Mouse (Mus musculus) CD4-positive helper T cell, adult 2 months (primary cell): ENCODE measurements around the gene Wfdc1.

Experiments
- DNase-seq: peaks from one replicate; pipeline ENCODE4 v3.0.0-alpha.2; 2012; ENCODE audit warnings: low read depth, missing footprints, low spot score

The Wfdc1 gene

DNA sequence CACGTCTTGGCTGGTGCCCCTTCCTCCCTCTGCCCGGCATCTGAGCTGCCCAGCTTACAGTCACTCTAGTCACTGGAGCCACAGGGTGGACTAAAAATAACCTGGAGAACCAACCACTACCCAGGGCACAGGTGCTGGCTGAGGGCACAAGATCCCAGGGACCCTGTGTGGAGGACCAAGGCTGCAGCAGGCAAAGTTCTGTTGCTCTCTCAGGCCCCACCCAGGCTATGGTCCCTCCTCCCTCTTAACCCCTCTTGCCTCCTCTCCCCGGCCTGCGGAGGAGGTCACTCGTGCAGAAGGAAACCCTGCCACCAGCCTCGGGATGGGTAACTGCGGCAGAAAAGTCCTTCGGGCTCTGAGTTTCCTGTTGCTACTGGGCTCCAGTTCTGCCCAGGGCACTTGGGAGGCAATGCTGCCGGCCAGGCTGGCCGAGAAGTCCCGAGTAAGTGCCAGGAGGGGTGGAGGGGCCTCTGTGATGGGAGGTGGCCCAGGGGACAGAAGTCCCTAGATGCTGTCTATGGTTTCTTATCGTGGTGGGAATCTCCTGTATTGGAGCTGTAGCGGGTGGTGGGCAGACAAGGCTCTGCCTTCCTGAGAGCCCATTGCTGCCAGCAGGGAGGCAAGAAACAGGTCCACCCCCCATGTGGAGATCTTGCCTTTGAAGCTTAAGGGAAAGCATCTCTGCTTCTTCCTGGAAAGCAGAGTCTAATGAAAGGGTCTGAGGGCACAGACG, at the start of gene Wfdc1:
Gene Wfdc1, plus strand, starts transcription at position 147 of the 733 bp plus-strand sequence.
- DNase-seq, result no peak

DNA sequence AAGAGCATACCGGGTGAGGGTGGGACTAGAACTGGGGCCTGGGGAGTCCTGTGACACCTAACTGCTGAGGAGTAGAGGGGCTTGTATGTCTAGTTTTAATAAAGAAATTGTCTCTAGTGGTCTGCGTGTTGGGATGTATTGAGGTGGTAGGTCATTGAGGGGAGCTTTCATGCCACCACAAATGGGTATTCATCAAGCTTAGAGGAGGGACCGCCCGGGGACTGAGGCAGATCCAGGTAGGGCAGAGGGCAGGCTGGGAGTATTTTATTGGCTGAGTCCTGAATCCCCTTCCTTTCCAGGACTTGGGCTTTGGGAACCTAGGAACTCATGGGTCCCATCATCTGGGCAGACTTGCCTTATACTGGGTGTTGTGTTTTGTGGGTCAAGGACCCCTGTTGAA, 49.4 kb upstream of the Wfdc1 start:
- DNase-seq, result no peak

DNA sequence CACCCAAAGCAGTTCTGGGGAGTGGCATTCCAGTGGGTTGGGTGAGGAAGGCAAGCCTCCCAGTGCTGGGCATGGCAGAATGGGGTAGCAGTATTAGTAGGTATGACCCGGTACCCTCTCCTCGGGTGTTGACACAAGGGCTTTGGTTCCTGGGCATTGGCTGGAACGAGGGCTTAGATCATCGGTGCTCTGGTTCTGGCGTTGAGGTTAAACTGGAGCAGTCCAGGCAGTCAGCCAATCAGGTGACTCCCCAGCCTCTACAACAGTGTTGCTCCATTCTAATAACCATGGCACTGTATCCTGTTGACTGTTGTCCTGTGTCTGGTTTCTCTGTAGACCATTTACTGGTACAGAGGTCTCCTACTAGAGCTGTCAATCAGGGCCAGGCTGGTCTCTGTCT, 48.6 kb upstream of the Wfdc1 start:
- DNase-seq, result no peak

DNA sequence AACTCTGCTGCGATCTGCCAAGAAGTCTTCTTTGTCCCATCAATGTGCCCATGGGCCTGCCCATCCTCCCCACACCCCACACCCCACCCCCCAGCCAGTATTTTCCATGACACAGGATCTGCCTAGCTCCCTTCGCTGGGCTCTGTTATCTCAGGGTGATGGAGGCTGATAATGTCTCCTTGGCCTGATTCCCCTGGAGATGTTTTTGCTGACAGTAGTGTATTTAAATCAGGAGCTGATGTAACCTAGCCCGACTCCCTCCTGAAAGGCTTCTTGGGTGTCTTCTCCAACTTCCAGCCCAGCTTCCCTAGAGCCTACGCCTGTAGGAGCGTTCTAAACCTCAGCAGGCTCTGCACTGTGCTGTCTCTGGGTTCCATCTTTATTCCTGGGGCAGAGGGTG, 47.3 kb upstream of the Wfdc1 start:
- no peak for DNase-seq

DNA sequence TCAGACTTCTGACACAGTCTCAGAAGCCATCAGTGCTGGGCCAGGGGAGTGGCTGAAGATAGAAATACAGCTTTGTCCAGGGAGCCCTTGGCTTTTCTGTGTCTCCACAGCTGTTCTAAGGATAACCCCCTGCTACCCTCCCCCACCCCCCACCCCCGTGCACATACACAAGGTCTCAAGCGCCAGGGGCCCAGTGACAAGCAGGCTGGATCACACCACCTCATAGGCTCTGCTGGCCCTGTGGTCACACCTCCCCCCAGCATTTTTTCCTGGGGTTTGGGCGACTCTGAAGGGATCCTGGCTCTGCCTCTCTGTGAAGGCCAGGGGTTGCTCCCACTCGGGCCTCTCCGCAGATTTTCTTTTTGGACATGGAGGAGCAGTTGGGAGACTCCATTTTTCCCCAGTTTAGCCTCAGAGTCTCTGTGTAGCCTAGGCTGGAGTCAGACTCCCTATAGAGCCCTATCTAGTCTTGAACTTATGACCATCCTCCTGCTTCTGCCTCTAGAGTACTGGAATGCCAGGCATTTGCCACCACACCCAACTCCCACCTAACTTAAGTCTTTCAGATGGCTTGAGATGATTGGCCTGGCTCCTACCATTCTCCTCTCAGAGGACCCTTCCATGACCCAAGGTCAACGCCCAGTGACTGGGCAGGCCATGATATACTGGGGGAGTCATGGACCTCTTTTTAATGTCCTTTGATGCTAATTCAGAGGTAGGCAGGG, 45.9 kb upstream of the Wfdc1 start:
- no peak for DNase-seq

DNA sequence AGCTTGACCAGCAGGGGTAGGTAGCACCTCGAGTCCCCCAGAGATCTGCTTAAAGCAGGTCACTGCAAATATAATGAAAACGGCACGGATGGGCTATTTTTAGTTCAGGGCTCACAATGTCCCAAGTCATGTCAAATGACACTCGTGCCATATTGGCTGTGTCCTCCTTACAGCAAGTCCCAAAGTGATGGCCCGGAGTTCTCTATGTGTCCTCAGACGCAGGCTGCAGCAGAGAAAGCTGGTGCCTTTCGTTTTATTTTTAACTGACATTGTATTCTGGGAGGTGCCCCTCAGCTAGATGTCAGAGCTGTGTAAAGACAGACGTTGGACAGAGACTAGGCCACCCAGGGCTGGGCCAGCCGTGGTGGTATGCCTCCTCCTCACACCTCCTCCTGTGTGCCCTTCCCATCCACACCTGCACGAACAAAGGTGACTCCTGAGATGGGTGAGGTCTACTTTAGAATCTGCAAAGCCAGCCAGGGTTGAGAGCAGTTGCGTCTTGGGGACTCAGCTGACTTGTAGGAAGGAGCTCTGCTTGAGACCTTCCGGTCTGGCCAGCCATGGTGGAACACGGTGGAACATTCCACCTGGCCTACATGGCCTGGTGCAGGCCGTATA, 45.2 kb upstream of the Wfdc1 start:
- no peak for DNase-seq

DNA sequence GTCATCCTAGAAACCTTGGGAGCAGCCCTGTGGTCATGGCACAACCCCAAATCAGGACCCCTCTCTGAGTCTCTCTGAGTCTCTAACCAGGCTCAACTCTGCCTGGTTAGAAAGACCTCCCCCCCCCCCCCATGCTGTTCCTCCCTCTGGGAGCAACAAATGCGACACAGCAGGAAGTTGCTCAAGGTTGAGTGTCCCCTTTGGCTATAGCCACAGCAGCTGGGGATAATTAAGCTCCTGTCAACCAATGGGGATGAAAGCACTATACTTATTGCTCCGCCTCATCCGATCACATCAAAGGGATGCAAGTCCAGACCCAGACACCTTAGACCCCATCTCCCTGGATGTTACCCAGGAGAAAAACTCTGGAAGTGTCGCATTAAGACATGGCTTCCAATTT, 43.6 kb upstream of the Wfdc1 start:
- DNase-seq, result no peak

DNA sequence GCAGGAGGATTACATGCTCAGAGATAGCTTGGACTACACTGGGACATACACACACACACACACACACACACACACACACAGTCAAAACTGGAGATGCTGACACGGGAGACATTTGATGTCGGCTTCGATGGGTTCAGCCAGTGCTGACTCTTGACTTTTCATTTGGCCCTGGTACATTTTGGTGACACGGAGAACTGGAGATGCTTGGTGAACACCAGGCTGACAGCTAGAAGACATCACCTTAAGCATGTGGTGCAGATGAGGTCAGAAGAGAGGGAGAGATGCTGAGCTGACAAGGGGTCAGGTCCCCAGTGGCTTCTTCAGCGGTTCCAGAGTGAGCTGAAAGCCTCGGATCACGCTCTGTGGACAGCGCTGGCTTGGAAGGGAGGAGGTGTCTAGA, 43.1 kb upstream of the Wfdc1 start:
- no peak for DNase-seq

DNA sequence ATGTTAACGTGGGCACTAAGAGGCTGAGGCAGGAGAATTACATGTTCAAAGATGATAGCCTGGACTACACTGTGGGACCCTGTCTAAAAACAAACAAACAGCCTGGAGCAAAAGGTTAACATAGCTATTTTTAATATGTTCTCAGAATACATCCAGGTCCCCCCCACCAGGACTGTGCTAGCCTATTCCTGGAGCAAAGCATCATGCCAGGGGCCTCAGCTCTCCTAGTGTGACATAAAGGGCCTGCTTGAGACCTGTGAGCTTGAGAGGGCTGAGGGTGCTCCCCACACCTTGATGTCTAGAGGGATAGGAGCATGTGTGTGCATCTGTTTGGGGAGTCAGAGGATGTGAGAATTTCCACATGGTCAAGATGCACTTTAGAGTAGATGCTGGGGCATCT, 42.4 kb upstream of the Wfdc1 start:
- no peak for DNase-seq

DNA sequence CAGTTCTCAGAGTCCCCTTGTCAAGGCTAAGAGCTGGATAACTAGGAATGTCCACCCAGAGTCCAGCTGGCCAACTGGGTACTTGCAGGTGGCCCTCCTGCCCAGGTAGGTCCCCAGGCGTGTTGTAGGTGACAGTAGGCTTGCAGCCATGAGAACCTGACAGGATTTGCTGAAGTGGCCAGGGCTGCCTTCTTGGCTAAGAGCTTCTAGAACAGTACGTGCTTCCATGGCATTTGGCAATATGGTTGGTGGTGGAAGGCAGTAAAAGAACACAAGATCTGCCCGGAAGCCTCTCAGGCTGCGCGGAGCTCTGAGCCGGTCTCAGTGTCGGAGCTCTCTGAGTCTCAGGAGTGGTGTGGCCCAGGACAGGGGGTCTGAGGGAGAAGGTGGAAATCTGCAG, 41.2 kb upstream of the Wfdc1 start:
- no peak for DNase-seq

DNA sequence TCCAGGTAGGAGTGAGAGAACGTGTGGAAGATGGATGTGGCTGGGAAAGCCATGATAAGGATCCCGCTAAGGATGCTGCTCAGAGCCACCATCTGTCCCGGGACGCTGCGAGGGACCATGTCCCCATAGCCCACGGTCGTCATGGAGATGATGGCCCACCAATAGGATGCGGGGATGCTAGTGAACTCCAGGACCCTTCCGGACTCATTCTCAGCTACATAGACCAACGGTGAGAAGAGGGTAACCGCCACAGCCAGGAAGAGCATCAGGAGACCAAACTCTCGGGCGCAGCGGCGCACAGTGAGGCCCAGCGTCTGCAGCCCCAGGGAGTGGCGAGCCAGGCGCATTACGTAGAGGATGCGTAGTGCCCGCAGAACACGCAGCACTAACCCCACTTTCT, 40.4 kb upstream of the Wfdc1 start:
- DNase-seq, result no peak

DNA sequence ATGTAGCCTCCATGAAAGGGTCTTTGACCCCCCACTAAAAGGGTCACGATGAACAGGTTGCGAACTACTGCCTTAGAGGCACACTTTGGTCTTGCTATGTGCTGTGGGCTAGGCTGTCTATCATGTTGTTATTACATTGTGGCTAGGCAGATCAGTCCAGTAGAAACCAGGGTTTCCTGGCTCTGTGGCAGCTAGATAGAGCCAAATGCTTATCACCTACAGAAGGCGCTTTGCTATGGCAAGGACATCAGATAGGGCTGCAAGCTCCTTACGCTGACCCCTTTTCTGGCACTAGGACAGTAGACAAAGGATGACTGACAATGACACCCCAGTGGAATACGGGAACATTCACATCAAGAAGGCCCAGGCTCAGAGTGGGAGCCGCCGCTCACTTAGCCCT, 39.0 kb upstream of the Wfdc1 start:
- no peak for DNase-seq

DNA sequence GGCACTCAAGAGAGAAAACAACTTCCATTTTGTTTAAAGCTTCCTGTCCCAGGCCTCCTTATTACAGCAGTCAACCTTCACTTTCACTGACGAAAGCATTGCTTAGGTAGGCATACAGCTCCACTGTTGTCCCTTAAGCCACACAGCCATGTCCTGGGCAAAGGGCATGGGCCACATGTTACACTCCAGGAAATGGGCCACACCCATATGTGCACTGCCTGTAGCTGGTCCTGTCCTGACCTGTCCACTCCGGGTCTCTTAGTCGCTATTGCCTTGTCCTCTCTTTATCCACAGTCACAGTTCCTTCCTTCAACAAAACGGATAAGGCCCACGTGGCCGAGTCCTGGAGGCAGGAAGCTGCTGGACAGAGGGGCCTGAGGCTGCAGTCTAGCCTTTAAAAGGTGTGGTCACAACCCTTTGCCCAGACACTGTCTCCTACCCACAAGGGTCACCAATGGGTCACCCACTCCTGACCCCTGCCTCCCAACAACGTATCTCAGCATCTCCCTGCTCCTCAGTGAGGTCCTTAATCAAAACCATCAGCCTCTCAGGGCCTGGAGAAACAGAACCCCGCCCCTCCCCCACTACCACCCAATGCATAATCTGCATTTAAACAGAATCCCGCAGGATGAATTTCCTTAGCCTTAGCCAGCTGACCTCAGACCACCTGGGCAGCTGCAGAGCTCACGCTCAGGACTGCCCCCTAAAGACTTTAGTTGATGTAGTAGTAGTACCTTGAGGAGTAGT, 38.4 kb upstream of the Wfdc1 start:
- DNase-seq, result no peak

DNA sequence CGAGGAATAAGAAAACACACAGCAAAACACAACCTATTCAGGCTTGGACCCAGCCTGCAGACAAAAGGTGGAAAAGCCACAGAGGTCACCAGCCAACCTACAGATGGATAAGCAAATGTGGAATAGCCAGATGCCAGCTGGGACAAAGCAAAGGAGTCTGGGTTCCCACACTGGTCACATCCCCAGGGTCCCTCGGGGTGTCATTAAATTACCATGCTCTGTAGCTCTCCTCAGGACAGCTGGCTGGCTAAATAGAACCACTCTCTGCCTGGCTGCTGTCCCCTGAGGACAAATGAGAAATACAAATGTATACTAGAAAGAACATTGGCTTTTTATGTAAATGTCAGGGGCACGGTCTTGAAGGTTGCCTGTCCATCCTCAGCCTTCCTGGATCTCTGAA, 35.3 kb upstream of the Wfdc1 start:
- no peak for DNase-seq

DNA sequence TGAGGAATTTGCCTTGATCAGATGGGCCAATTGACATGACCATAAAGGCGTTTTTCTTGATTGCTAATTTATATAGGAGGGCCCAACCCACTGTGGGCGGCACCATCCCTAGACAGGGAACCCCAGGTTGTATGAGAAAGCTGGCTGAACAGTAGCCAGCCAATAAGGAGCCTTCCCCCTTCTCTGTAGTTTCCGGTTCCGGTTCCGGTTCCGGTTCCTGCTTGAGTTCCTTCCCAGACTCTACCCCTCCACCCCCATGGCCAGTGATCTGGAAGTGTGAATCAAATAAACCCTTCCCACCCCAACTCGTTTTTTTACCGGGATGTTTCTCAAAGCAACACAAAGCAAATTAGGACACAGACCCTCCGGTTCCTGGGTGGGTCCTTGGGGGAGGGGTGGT, 33.9 kb upstream of the Wfdc1 start:
- DNase-seq, result no peak

DNA sequence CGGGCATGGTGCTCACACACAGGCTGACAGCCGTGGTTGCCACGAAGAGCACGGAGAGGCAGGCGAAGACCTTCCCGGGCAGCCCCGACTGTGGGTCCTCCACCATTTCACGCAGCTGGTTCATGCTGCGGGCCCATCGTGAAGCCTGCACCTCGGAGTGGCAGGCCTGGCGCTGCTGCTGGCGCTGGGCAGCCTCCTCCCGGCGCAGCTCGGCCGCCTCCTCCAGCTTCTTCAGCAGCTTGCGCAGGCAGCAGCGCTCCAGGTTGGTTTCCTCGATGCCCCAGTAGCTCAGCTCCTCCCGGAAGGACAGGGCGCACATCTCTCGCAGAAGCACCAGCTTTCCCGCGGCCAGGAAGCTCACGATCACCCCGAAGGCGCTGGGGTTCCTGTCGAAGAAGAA, 33.3 kb upstream of the Wfdc1 start:
- no peak for DNase-seq

DNA sequence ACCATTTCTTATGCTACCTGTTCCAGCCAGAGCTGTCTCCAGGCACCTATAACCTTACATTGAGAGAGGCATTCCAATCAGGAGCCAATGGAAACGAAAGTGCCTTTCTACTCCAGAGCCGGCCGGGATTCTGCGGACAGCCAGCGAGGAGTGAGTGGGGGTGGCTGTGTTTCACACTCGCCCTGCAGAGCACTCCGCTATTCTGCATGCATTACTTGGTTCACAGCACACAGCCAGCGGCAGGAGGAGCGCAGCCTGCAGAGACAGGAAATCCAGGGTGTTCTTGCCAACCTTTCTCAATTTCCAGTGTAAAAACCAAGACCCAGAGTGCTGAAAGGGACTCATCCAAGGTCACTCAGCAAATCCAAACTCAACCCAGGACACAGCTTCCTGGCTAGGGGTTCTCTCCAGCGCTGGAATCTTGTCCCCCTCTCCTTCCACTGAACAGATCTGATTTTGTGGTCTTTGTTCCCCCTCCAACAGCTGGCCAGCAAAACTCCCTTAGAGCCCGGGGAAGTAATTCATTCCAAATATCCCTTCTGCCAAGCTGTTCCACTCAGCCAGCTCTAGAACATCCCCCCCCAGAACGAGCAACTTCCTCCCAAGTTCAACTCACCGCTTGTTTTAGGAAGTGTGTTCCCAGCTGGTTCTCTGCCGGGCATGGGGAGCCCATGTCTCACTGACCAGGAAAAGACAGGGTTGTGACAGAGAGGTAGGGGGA, 31.4 kb upstream of the Wfdc1 start:
- DNase-seq, result no peak

DNA sequence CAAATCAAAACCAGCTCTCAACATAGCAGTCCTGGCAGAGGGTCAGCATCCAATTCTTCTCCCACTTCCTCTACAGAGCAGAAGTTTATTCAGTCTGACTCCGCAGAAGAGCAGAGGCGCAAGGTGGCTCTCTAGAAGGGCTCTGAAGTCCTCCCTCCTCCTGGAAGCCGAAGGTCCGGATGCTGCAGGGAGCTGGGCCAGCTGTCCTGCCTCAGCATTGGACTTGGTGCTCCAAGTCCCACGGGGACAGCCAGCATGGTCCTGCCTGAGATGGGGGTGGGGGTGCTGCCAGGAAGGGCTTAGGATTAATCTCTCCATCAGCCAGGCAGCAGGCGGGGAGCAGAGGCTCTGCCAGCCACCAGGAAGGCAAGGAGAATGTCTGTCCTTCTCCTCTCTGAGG, 30.8 kb upstream of the Wfdc1 start, which contains the start of gene Kcng4:
Gene Kcng4, minus strand, starts transcription at position 303 of the 400 bp plus-strand sequence.
- no peak for DNase-seq

DNA sequence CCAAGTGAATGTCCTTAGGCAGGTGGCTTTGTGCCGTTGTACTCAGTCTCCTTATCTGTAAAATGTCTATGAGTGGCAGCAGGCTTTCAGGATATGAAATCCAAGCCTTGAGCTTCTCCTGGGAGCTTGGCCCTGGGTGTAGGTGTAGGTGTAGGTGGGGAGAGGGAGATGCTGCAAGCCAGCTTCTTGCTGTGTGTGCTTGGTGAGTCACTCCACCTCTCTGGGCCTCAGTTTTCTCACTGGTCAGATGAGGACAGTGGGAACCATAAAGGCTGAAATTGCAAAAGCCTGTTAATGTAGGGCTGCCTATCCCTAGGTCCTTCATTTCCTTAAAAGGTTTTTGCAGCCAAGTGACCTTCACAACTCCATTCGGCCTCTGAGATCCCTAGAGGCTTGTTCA, 30.2 kb upstream of the Wfdc1 start:
- no peak for DNase-seq

DNA sequence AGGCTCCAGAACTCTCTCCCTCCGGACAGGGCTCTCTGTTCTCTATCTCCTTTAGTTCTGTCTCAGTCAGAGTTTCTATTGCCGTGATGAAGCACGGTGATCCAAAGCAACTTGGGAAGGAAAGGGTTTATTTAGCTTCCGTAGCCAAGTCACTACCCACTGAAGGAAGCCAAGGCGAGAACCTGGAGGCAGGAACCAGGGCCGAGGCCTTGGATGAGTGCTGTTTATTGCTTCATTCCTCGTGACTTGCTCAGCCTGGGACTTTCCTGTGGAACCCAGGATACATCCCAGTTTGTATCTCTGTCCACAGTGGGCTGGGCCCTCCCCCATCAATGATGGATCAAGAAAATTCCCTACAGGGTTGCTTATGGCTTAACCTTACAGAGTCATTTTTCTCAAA, 29.4 kb upstream of the Wfdc1 start:
- no peak for DNase-seq

DNA sequence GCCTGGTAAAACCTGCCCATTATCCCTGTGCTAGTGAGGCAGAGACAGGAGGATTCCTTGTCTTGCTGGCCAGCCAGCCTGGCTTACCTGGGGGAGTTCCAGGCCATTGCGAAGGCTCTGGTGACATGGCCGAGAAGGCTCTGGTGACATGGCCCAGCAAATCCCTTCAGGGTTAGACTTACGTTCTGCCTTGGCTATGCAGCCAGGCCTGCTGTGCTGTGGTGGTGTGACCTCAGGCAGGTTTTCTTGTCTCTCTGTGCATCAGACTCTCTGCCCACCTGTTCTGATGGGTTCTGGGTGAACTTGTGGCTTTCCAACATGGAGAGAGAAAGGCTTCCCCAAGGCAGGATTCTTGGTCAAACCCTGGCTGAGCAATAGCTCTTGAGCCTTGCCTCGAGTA, 28.8 kb upstream of the Wfdc1 start:
- DNase-seq, result no peak

DNA sequence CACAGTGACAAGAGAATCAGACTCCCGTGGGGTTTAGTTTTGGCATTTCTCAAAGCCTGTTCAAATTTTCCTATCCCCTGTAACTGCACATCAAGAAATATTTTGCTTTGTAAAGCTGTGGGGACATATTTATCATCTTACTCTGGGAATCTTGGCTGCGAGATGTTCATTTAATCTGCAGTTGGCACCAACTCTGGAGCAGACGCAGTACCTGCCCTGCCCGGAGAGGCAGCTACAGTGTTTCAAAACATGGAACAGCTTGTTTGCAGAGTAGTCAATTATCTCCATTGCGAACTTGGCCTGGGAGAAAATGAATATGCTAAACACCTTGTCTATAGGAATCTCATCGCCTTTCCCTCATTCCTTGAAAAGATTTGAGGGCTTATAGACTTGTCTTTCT, 27.9 kb upstream of the Wfdc1 start:
- DNase-seq, result no peak
